Mouse (Mus musculus): ENCODE data around the gene Spata33. TPM values are rescaled to one million over a fixed set of nuclear protein-coding genes. Genes with fewer than 3 reads are reported as not detected.
A peak's percentile ranks its signal among the peaks of the same experiment; 100 is the strongest.
"Not testable (repeated sequence)": the region's sequence is repeated elsewhere in the genome, so short reads cannot be mapped to it uniquely, and the experiment has no call there.

Gene Spata33
- polyA plus RNA-seq, 1 experiment from 2014 or later = 5.0 TPM

GRCm38 (mm10) chr8:123253451-123254098 lies 40.9 kb downstream of the Spata33 start:
- Histone ChIP-seq H3K4me1 (peaks cover 22% of the 10 kb centered on the region), H3K27ac (replicated peaks) (peak overlapping the region; percentile 85), H3K9me3 (no peaks in the 10 kb centered on the region), H3K4me3 (peak overlapping the region; percentile 87), H3K4me2 (replicated peaks) (peak overlapping the region; percentile 79), H3K9ac (replicated peaks) (peak overlapping the region; percentile 97), H3K27me3 (no peaks in the 10 kb centered on the region), H3K36me3 (peaks cover 53% of the 10 kb centered on the region)
- 0% methylated on average over 40 of the region's 40 CpGs for WGBS
- peak; percentile 75 for ATAC-seq (replicated peaks)

DNA sequence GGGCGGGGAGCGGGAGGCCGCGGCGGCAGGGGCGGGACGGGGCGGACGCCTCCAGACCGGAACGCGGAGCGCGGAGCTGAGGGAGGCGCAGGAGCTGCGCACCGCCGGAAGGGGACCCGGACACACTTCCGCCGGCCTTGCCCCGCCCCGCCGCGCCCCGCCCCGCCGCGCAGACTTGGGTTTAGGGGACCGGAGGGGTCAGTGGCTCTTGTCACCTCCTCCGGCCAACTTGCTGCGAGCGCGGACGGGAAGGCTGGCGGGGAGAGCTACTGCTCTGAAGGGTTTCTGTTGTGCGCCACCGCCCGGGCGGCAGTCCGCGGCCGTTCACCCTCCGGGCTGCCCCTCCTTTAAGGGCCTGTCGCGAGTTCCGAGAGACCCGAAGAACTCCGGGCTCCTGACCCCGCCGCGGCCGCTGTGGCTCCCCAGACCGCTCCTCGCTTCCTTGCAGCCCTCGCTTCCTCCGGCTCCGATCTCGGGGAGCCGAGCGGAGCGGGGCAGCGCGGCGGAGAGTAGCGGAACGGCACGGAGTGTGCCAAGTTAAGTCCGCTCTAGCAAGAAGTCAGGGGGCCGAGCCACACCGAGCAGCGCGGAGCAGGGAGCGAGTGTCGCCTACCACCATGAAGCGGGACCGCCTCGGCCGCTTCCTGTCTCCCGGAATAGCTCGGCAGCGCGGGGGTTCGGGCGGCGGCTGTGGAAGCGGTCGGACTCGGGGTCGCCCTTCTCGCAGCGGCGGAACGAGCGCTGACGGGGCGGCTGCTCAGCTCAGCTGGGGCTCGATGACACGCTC lies 41.7 kb downstream of the Spata33 start, which contains the start of the genes Zfp276 and Vps9d1:
Gene Zfp276, plus strand, starts transcription at position 97 of the 787 bp plus-strand sequence.
Gene Vps9d1, minus strand, starts transcription at position 250 of the 787 bp plus-strand sequence.
- ATAC-seq (replicated peaks) = peak; percentile 97
- H3K36me3 ChIP-seq = peaks cover 52% of the 10 kb centered on the region
- no peaks in the 10 kb centered on the region for H3K27me3 ChIP-seq

GRCm38 (mm10) chr8:123255170-123255569 lies 42.5 kb downstream of the Spata33 start:
- Histone ChIP-seq H3K9me3 (no peaks in the 10 kb centered on the region), H3K4me1 (peaks cover 22% of the 10 kb centered on the region), H3K4me2 (replicated peaks) (peak overlapping the region; percentile 79), H3K36me3 (peaks cover 52% of the 10 kb centered on the region), H3K27ac (replicated peaks) (no peak overlapping the region), H3K4me3 (peak overlapping the region; percentile 87), H3K27me3 (no peaks in the 10 kb centered on the region), H3K9ac (replicated peaks) (peak overlapping the region; percentile 97)
- WGBS = 68% methylated on average over 6 of the region's 6 CpGs
- ATAC-seq (replicated peaks) = no peak

More for the DNA sequence above, 41.7 kb downstream of the Spata33 start, which contains the start of the genes Zfp276 and Vps9d1:
- peak within 1 kb of the TSS; percentile 97 for H3K9ac ChIP-seq (replicated peaks)
- H3K27ac ChIP-seq (replicated peaks) = peak within 1 kb of the TSS; percentile 85
- WGBS = under 1% methylated on average over 95 of the region's 99 CpGs
- peak within 1 kb of the TSS; percentile 79 for H3K4me2 ChIP-seq (replicated peaks)
- peak within 1 kb of the TSS; percentile 87 for H3K4me3 ChIP-seq
- peaks cover 22% of the 10 kb centered on the region for H3K4me1 ChIP-seq
- H3K9me3 ChIP-seq = no peaks in the 10 kb centered on the region

- H3K4me2 ChIP-seq (replicated peaks) = no peak overlapping the region
- no peak overlapping the region for H3K9ac ChIP-seq (replicated peaks)
- no peaks in the 10 kb centered on the region for H3K9me3 ChIP-seq
- H3K36me3 ChIP-seq = peaks cover 48% of the 10 kb centered on the region
- H3K27ac ChIP-seq (replicated peaks) = no peak overlapping the region
- H3K27me3 ChIP-seq = no peaks in the 10 kb centered on the region
- peaks cover 22% of the 10 kb centered on the region for H3K4me1 ChIP-seq
- no peak overlapping the region for H3K4me3 ChIP-seq
- ATAC-seq (replicated peaks) = no peak
- 83% methylated on average over 3 of the region's 3 CpGs for WGBS
These were observed 44.5 kb downstream of the Spata33 start for GRCm38 (mm10) chr8:123257114-123257513.

- Histone ChIP-seq H3K4me1 (peaks cover 21% of the 10 kb centered on the region), H3K36me3 (peaks cover 50% of the 10 kb centered on the region)
- H3K27me3 ChIP-seq; H3K4me2 ChIP-seq (replicated peaks); H3K9me3 ChIP-seq; H3K4me3 ChIP-seq; H3K9ac ChIP-seq (replicated peaks); H3K27ac ChIP-seq (replicated peaks); ATAC-seq (replicated peaks): not testable (repeated sequence)
- WGBS = 92% methylated on average over 8 of the region's 8 CpGs
These were observed 45.0 kb downstream of the Spata33 start for GRCm38 (mm10) chr8:123257593-123257992.

GRCm38 (mm10) chr8:123267926-123268656 lies 55.5 kb downstream of the Spata33 start:
- WGBS = 91% methylated on average over 14 of the region's 14 CpGs
- H3K4me3 ChIP-seq = no peak overlapping the region
- no peak overlapping the region for H3K27ac ChIP-seq (replicated peaks)
- no peaks in the 10 kb centered on the region for H3K27me3 ChIP-seq
- H3K36me3 ChIP-seq = peaks cover 67% of the 10 kb centered on the region
- no peak overlapping the region for H3K4me2 ChIP-seq (replicated peaks)
- H3K9me3 ChIP-seq = no peaks in the 10 kb centered on the region
- H3K4me1 ChIP-seq = no peaks in the 10 kb centered on the region
- no peak overlapping the region for H3K9ac ChIP-seq (replicated peaks)
- ATAC-seq (replicated peaks) = no peak

DNA sequence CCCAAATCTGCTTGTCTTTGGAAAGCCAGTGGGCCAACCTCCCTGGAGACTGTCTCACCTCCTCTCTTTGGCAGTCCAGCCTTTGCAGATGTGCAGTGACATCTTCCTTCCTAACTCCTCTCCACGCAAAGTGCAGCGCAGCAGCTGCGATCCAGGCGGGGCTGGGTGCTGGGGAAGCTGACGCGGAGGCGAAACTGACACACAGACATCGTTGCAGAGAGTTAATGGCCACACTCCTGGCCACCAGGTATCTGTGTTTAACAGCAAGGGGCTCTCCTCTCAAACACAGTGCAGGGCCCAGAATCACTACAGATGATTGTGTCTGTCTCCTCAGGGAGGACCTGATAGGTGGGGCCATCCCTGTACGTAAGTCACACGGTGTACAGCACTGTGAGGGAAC lies 58.5 kb downstream of the Spata33 start:
- peaks cover 44% of the 10 kb centered on the region for H3K36me3 ChIP-seq
- no peak overlapping the region for H3K27ac ChIP-seq (replicated peaks)
- no peak overlapping the region for H3K9ac ChIP-seq (replicated peaks)
- H3K4me3 ChIP-seq = no peak overlapping the region
- WGBS = 94% methylated on average over 10 of the region's 10 CpGs
- no peak for ATAC-seq (replicated peaks)
- H3K4me2 ChIP-seq (replicated peaks) = no peak overlapping the region
- H3K27me3 ChIP-seq = no peaks in the 10 kb centered on the region
- H3K9me3 ChIP-seq = no peaks in the 10 kb centered on the region
- H3K4me1 ChIP-seq = no peaks in the 10 kb centered on the region

Other genes with a start within 250 kb of the Spata33 start
- gene Ankrd11, start 170.6 kb upstream of the Spata33 start, polyA plus RNA-seq (2015; fragmentation: Nextera tagmentation; extraction: Ambion mirVana) = 53.3 and 76.2 TPM in 2 replicates
- gene Spg7, start 149.9 kb upstream of the Spata33 start, polyA plus RNA-seq (2015; fragmentation: Nextera tagmentation; extraction: Ambion mirVana) = 47.0 and 47.2 TPM in 2 replicates
- gene Rpl13, start 110.5 kb upstream of the Spata33 start, polyA plus RNA-seq (2015; fragmentation: Nextera tagmentation; extraction: Ambion mirVana) = 886 and 899 TPM in 2 replicates
- gene Cpne7, start 95.5 kb upstream of the Spata33 start, polyA plus RNA-seq (2015; fragmentation: Nextera tagmentation; extraction: Ambion mirVana) = 2.5 and 3.2 TPM in 2 replicates
- 0.69 and 1.0 TPM in 2 replicates for gene Sult5a1, start 54.5 kb upstream of the Spata33 start, polyA plus RNA-seq (2015; fragmentation: Nextera tagmentation; extraction: Ambion mirVana)
- gene Dpep1, start 26.6 kb upstream of the Spata33 start, polyA plus RNA-seq (2015; fragmentation: Nextera tagmentation; extraction: Ambion mirVana) = 0.11 TPM in 1 of 2 replicates, not detected in the other
- gene Chmp1a, start 69 bp upstream of the Spata33 start, polyA plus RNA-seq (2015; fragmentation: Nextera tagmentation; extraction: Ambion mirVana) = 229 and 239 TPM in 2 replicates
- 45.9 and 49.2 TPM in 2 replicates for gene Cdk10, start 12.0 kb downstream of the Spata33 start, polyA plus RNA-seq (2015; fragmentation: Nextera tagmentation; extraction: Ambion mirVana)
- gene Spata2l, start 23.4 kb downstream of the Spata33 start, polyA plus RNA-seq (2015; fragmentation: Nextera tagmentation; extraction: Ambion mirVana) = 4.0 and 4.8 TPM in 2 replicates
- gene Zfp276, start 41.4 kb downstream of the Spata33 start, polyA plus RNA-seq (2015; fragmentation: Nextera tagmentation; extraction: Ambion mirVana) = 26.1 and 26.5 TPM in 2 replicates
- gene Vps9d1, start 41.5 kb downstream of the Spata33 start, polyA plus RNA-seq (2015; fragmentation: Nextera tagmentation; extraction: Ambion mirVana) = 46.8 and 47.2 TPM in 2 replicates
- gene Fanca, start 105.7 kb downstream of the Spata33 start, polyA plus RNA-seq (2015; fragmentation: Nextera tagmentation; extraction: Ambion mirVana) = 15.2 and 15.3 TPM in 2 replicates
- 32.9 and 33.0 TPM in 2 replicates for gene Spire2, start 119.9 kb downstream of the Spata33 start, polyA plus RNA-seq (2015; fragmentation: Nextera tagmentation; extraction: Ambion mirVana)
- gene Tcf25, start 160.9 kb downstream of the Spata33 start, polyA plus RNA-seq (2015; fragmentation: Nextera tagmentation; extraction: Ambion mirVana) = 252 and 259 TPM in 2 replicates
- gene Mc1r, start 194.3 kb downstream of the Spata33 start, polyA plus RNA-seq (2015; fragmentation: Nextera tagmentation; extraction: Ambion mirVana) = 0.15 and 0.23 TPM in 2 replicates
- 1,822 and 1,823 TPM in 2 replicates for gene Tubb3, start 198.6 kb downstream of the Spata33 start, polyA plus RNA-seq (2015; fragmentation: Nextera tagmentation; extraction: Ambion mirVana)
- gene Def8, start 210.7 kb downstream of the Spata33 start, polyA plus RNA-seq (2015; fragmentation: Nextera tagmentation; extraction: Ambion mirVana) = 43.3 and 46.3 TPM in 2 replicates

Data from forebrain, embryonic 15.5 days (tissue).